Mouse (Mus musculus) liver, embryonic 14.5 days (tissue): ENCODE results near the gene Lrsam1. TPM values are rescaled to one million over a fixed set of nuclear protein-coding genes. Genes with fewer than 3 reads are reported as not detected.

Experiments
- ATAC-seq: fragments of 200-750 bp; cut with Nextera tagmentation; 2 replicates; pipeline ENCODE4 v1.8.0; 2017; ENCODE audit warnings: moderate number of reproducible peaks, mild to moderate bottlenecking, moderate library complexity; ENCODE audit not compliant: insufficient read depth
- DNase-seq, 3 experiments: peaks; one replicate each; pipeline ENCODE4 v3.0.0-alpha.2; 2012 to 2013; ENCODE audit warnings: low read depth in 3 of 3, low spot score in 3 of 3
- H3K27ac ChIP-seq: fragments of 300-500 bp; sonication (generic); 2 replicates; pipeline ENCODE4 v1.5.1; 2014; ENCODE audit warnings: moderate library complexity, mild to moderate bottlenecking, control low read depth, inconsistent platforms
- H3K27me3 ChIP-seq: fragments of 300-500 bp; sonication (generic); 2 replicates; pipeline ENCODE4 v1.6.1; 2014; ENCODE audit warnings: mild to moderate bottlenecking, low read length, moderate library complexity; ENCODE audit not compliant: control insufficient read depth, insufficient read depth
- H3K36me3 ChIP-seq: fragments of 300-500 bp; sonication (generic); replicated peaks from 2 replicates; pipeline ENCODE4 v1.6.1; 2014; ENCODE audit warnings: low read depth; ENCODE audit not compliant: control insufficient read depth, insufficient read depth
- H3K4me1 ChIP-seq, 2 experiments: fragments of 200-500 bp in 1 of 2; fragments of 300-500 bp in 1 of 2; sonication (generic) in 1 of 2; replicated peaks; 2 replicates each; pipeline ENCODE4 v1.6.1; 2012 to 2014; ENCODE audit warnings: antibody characterized with exemption in 1 of 2, inconsistent platforms in 1 of 2, low read length in 1 of 2; ENCODE audit not compliant: control insufficient read depth in 2 of 2, insufficient read depth in 2 of 2
- H3K4me2 ChIP-seq: fragments of 300-500 bp; sonication (generic); 2 replicates; pipeline ENCODE4 v1.6.1; 2014; ENCODE audit warnings: low read depth, mild to moderate bottlenecking, control low read depth, moderate library complexity
- H3K4me3 ChIP-seq, 2 experiments: fragments of 200-500 bp in 1 of 2; fragments of 300-500 bp in 1 of 2; sonication (generic) in 1 of 2; 2 replicates each; pipeline ENCODE4 v1.5.1; 2012 to 2014; ENCODE audit warnings: low read depth in 2 of 2, low read length in 2 of 2, mild to moderate bottlenecking in 2 of 2, control low read depth in 1 of 2, inconsistent platforms in 1 of 2, moderate library complexity in 1 of 2; ENCODE audit not compliant: insufficient read depth in 1 of 2
- H3K9ac ChIP-seq: fragments of 300-500 bp; sonication (generic); replicated peaks from 2 replicates; pipeline ENCODE4 v1.6.1; 2014; ENCODE audit warnings: mild to moderate bottlenecking, control low read depth, moderate library complexity
- H3K9me3 ChIP-seq: fragments of 300-500 bp; sonication (generic); 2 replicates; pipeline ENCODE4 v1.6.1; 2016; ENCODE audit warnings: low read length, mixed read lengths; ENCODE audit not compliant: control insufficient read depth
- CTCF ChIP-seq: IDR thresholded peaks from 2 replicates; pipeline ENCODE4 v1.5.1; 2016; ENCODE audit warnings: antibody characterized with exemption, low read depth, control low read depth
- EP300 ChIP-seq: IDR thresholded peaks from 2 replicates; pipeline ENCODE4 v1.6.1; 2016; ENCODE audit warnings: antibody characterized with exemption, low read depth
- WGBS: fragments of 180-500 bp; shearing (Covaris S2); extraction: QIAGEN DNeasy Blood & Tissue Kit; methylation state at CpG from one replicate; pipeline ENCODE4 v1.1.7; 2014; ENCODE audit not compliant: insufficient replicate concordance; 5-methylcytosine and 5-hydroxymethylcytosine counted together
- polyA plus RNA-seq, 2 experiments: library from polyadenylated mRNA; depleted of rRNA in 1 of 2; stranded (reverse) in 1 of 2; unstranded in 1 of 2; fragments of >200 nt; fragmentation: Nextera tagmentation in 1 of 2; extraction: Ambion mirVana in 1 of 2; gene quantifications; 2 replicates each; pipeline versions ENCODE4 v1.2.1 to v1.2.3; 2012 to 2014

Gene Lrsam1
- polyA plus RNA-seq, 2 experiments: 1.1 to 2.5 TPM

DNA sequence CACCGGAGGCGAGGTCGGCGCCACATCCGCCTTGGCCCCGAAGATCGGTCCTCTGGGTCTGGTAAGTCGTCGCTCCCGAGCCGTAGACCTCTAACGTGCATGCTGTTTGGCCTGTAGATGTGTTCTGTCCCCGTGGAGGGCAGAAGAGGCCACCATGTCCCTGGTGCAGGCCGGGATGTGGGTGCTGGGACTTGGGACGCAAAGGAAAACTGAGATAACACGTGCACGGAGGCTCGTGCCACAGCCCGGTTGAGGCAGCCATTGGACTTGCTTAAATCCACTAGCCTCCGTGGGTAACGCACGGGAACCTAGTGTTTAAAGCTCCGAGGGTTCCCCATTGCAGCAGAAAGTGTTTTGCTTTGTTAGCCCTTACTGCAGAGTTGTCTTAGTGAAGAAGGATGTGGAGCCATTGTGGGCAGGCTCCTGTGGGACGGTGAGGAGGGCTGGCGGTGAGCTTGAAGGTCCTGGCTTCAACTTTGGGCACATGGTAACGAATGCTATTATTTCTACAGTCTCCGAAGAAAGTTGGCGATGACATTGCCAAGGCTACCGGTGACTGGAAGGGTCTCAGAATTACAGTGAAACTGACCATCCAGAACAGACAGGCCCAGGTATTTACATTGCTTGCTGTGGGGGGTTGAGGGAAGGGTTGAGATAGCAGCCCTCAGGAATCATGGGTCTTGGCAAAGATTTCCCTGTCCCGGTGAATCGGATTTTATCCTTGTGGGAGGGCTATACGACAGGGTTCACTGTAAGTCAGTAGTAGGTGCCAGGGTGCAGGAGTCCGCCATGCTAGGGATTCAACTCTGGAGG is 854 bp upstream of the Lrsam1 start:
- 0 out of 2 replicates have a peak, but pooled peaks have one; percentile 2 for TF ChIP-seq CTCF
- TF ChIP-seq EP300: no peak
- H3K27me3 ChIP-seq: no peaks in the 10 kb centered on the region
- H3K4me2 ChIP-seq: peak overlapping the region; percentile 86
- H3K9me3 ChIP-seq: no peaks in the 10 kb centered on the region
- no peak for ATAC-seq
- H3K4me3 ChIP-seq: peak overlapping the region; percentile 71 to 77
- peak overlapping the region; percentile 68 for H3K27ac ChIP-seq
- WGBS: under 1% methylated on average over 33 of the region's 33 CpGs
- DNase-seq: no peak
- H3K4me1 ChIP-seq: peaks cover 8 to 18% of the 10 kb centered on the region in 2 experiments
- peak overlapping the region; percentile 88 for H3K9ac ChIP-seq
- H3K36me3 ChIP-seq: peaks cover 19% of the 10 kb centered on the region

DNA sequence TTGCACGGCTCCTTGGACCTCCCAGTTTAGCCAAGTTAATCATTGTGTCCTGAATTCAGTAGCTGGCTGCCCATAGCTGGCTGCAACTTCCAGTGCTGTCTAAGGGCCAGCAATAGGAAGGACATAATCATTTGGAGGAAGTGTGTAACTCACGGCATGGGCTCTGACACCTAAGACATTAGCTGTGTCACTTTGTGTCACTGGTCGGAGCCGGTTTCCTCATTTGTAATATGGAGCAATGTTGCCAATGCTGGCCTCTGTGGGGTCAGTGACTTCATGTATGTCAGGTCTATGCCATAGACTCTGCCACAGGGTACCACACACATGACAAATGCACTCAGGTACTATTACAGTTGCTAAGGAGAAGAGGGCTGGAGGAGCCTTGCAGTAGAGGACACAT is 1.1 kb downstream of the Lrsam1 start:
- H3K4me1 ChIP-seq: peaks cover 8 to 15% of the 10 kb centered on the region in 2 experiments; a peak in 3 of 4 replicates
- no peak overlapping the region; a peak in 1 of 4 replicates for H3K4me3 ChIP-seq
- H3K27me3 ChIP-seq: no peaks in the 10 kb centered on the region
- no peak overlapping the region for H3K27ac ChIP-seq
- H3K4me2 ChIP-seq: peak overlapping the region; percentile 86; the same call in 1 of the 2 replicates
- ATAC-seq (no peak), DNase-seq (no peak)
- TF ChIP-seq EP300: no peak
- TF ChIP-seq CTCF: no peak
- no peak overlapping the region for H3K9ac ChIP-seq
- H3K9me3 ChIP-seq: no peaks in the 10 kb centered on the region
- 72% methylated on average over 4 of the region's 4 CpGs for WGBS
- peaks cover 19% of the 10 kb centered on the region for H3K36me3 ChIP-seq

DNA sequence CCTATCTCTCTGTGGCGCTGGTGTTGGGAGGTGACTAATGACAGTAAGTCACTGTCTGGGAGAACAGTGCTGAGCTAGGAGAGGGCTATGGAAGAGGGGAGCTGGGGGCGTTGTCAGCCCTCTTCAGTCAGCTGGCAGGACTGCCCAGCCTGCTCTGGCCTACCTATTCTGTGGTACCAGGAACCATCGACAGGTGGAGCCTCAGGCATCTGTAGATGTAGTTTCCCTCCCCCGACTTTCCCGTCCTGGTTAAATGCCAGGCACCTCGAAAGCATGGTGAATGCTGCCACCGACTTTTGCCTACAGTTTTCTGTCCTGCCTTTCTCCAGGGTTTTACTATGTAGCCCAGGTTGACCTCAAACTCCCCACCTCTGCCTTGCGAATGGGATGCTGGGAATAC is 4.1 kb downstream of the Lrsam1 start:
- no peak for DNase-seq
- peaks cover 0 to 7% of the 10 kb centered on the region in 2 experiments; a peak in 3 of 4 replicates for H3K4me1 ChIP-seq
- TF ChIP-seq EP300 (no peak), CTCF (peak; percentile 26; the same call in 1 of the 2 replicates)
- no peak overlapping the region for H3K4me2 ChIP-seq
- no peaks in the 10 kb centered on the region for H3K27me3 ChIP-seq
- 54% methylated on average over 8 of the region's 8 CpGs for WGBS
- H3K9ac ChIP-seq: no peak overlapping the region
- H3K9me3 ChIP-seq: no peaks in the 10 kb centered on the region
- H3K36me3 ChIP-seq: no peaks in the 10 kb centered on the region
- no peak overlapping the region for H3K27ac ChIP-seq
- H3K4me3 ChIP-seq: no peak overlapping the region
- no peak for ATAC-seq

DNA sequence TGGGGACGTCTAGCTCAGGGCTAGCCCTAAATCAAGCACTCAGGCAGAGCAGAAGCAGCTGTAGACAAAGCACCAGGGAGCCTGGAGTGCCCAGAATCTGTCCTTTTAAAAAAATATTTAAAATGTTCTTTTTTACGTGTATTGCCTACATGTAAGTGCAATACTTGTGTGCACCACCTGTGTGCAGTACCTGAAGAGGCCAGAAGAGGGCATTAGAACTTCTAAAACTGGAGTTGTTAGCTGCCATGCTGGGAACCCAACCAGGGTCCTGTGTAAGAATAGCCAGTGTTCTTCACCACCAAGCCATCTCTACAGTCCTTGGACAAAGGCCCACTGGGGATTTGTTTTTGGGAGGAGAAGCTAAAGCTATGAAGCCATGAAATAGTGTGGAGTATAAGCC is 6.8 kb downstream of the Lrsam1 start:
- no peak overlapping the region for H3K4me3 ChIP-seq
- WGBS: 84% methylated on average over 2 of the region's 2 CpGs

DNA sequence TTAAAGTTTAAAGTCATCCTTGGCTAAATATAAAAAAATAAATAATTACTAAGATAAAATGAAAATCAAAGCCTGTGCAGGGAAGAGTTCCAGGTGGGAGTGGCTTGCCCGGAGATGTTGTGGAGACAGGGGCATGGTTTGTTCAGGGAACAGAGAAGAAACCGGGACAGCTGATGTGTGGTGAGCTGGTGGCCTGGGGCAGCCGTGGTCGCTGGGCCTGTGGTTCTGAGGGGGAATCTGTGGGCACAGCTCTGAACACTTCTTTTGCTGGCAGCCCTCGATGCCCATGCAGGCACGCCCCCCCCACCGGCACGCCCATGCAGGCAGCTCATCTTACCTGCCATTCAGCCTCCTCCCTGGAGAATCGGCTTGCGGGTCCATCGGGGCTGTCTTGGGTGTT is 14.0 kb downstream of the Lrsam1 start:
- no peak for ATAC-seq

More for the DNA sequence above, 6.8 kb downstream of the Lrsam1 start:
- TF ChIP-seq EP300 (no peak), CTCF (peak; percentile 44)
- ATAC-seq (no peak), DNase-seq (no peak)
- H3K4me1 ChIP-seq: no peaks in the 10 kb centered on the region
- H3K4me2 ChIP-seq: no peak overlapping the region
- H3K36me3 ChIP-seq: no peaks in the 10 kb centered on the region
- no peak overlapping the region for H3K9ac ChIP-seq
- H3K9me3 ChIP-seq: no peaks in the 10 kb centered on the region
- no peak overlapping the region for H3K27ac ChIP-seq
- no peaks in the 10 kb centered on the region for H3K27me3 ChIP-seq

More for the DNA sequence above, 14.0 kb downstream of the Lrsam1 start:
- TF ChIP-seq CTCF (no peak), EP300 (no peak)
- no peaks in the 10 kb centered on the region for H3K4me1 ChIP-seq
- DNase-seq: no peak
- H3K9me3 ChIP-seq: no peaks in the 10 kb centered on the region
- no peaks in the 10 kb centered on the region for H3K36me3 ChIP-seq
- 71% methylated on average over 11 of the region's 11 CpGs for WGBS
- H3K4me2 ChIP-seq: no peak overlapping the region
- no peak overlapping the region for H3K9ac ChIP-seq
- no peaks in the 10 kb centered on the region for H3K27me3 ChIP-seq
- no peak overlapping the region for H3K27ac ChIP-seq
- no peak overlapping the region for H3K4me3 ChIP-seq
